Mouse (Mus musculus) small intestine, adult 2 months (tissue): ENCODE results near the gene Yif1a.

Experiments used
- CTCF ChIP-seq: fragments of 200-500 bp; IDR thresholded peaks from 2 replicates; pipeline ENCODE4 v1.5.1; 2012; ENCODE audit warnings: low read depth, mild to moderate bottlenecking, control low read depth, inconsistent platforms, low read length, moderate library complexity, mixed read lengths; ENCODE audit not compliant: insufficient replicate concordance, insufficient read length; ENCODE audit errors: extremely low read depth
- POLR2A ChIP-seq: fragments of 200-500 bp; IDR thresholded peaks from 2 replicates; pipeline ENCODE4 v1.6.1; 2012; ENCODE audit warnings: low read depth, mild to moderate bottlenecking, control low read depth, inconsistent platforms, low read length, moderate library complexity

DNA sequence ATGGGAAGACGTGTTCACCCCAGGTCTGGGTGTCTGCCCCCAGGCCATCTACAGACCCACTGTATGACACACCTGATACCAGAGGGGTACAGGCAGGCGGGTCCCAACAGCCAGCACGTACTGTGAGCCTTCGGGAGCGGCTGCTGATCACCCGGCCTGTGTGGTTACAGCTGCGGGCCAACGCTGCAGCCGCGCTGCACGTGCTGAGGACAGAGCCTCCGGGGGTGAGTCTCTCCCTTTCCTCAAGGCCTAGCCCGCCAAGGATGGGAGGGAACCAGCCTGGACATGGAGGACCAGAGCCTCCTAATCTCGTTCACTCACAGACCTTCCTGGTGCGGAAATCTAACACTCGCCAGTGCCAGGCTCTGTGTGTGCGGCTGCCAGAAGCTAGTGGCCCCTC is 37.3 kb upstream of the Yif1a start:
- TF ChIP-seq CTCF (no peak), POLR2A (no peak)
